Mouse (Mus musculus): ENCODE measurements around the gene Trim8. TPM values are rescaled to one million over a fixed set of nuclear protein-coding genes. Genes with fewer than 3 reads are reported as not detected.

Trim8 gene
- total RNA-seq, 2 experiments from 2014 or later: 19.1 to 20.6 TPM

DNA sequence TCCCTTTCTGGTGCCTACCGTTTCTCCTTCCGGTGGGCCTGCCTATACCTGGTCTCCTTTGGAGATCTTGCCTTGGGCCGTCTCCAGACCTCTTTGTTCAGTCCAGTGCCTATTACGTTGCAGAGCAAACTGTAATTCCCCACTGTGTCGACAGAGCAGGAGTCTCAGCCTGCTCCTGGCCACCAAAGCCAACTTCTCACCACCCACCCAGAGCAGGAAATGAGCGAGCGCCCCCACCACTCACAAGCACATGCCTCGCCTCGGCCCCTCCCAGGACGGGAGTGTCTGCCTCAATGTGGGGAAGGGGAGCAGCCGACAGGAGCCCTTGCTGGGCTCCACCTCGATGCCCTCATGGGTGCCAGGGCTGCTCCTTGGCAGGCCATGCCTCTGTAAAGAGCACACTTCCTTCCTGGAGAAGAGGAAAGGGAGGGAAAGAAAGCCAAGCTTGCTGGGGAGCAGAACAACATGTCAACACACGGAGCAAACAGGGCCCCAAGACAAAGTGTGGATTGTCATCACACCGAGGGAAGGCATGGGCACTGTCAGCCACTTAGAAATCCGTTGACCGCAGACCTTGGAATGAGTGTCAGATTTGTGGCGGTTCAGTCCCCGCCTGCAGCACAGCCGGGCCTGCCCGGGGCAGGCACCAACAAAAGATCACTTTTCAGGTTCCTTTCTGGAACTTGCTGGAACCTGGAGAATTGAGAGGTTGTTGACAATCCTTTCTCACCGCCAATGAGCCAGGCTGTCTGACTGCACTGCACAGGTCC, 22.0 kb upstream of the Trim8 start:
- DNase-seq: peak; percentile 25

DNA sequence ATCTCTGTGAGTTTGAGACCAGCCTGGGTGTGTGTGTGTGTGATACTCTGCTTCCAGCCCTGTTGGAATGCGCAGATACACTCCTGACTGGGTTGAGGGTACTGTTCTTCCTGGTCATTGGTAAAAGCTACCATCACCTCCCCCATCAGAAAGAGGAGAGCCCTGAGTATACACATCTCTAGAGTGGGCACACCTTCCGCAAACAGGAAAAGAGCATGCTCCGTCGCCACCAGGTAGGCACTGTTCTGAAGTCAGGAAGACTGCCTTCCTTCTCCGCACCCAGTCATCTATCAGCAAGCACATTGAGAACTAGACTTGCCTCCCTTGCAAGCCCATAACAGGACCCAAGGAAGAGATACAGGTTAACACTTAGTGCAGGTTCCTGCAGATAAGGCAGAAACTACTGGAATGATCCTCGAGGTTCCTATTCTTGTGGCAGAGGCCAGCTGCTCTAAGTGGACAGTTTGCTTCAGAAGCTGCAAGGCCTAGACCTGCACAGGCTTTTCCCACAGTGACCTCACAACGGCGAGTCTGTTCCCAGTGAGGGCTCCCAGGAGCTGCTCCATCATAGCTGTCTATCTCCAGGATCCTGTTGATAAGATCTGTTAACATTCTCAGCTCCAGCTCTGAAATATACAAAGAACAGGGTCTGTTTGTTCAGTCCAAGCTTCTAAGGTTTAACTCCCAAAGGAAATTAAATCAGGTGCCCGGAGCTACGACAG, 20.7 kb upstream of the Trim8 start:
- no peak for DNase-seq

DNA sequence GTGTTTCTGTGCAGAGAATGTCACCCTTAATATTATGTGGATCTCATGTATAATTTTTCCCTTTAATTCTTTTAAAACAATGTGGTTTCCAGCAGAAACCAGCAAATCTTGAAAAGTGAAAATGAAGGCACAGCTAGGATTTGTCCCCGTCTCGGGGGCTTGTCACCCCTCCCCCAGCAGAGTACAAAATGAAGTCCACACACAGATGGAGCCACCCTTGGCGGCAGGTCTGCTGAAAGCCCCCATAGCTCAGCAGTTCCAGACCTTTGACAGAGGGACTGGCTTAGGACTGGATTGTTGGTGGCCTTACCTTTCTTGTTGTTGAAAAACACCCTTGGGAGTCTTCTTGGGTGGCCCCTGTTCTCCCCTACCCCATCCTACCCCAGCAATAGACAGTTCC, 20.1 kb upstream of the Trim8 start:
- DNase-seq: no peak

DNA sequence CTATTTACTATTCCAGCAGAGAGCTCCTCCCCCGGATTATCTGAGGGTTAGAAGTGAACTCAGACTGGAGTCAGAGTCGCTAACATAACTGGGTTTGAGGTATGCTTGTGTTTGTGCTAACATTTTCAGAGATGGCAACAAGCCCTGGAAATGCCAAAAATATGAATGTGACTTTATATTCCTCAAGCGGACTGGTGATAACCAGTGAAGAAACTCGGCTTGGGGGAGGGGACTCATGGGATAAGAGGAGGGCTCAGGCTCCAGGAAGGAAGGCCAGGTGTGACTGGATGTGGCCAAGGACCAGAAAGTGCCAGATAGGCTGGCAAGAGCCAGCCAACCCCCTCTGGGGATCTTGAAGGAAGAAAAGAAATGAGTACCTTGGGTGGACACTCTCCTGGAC, 19.7 kb upstream of the Trim8 start:
- DNase-seq: no peak

DNA sequence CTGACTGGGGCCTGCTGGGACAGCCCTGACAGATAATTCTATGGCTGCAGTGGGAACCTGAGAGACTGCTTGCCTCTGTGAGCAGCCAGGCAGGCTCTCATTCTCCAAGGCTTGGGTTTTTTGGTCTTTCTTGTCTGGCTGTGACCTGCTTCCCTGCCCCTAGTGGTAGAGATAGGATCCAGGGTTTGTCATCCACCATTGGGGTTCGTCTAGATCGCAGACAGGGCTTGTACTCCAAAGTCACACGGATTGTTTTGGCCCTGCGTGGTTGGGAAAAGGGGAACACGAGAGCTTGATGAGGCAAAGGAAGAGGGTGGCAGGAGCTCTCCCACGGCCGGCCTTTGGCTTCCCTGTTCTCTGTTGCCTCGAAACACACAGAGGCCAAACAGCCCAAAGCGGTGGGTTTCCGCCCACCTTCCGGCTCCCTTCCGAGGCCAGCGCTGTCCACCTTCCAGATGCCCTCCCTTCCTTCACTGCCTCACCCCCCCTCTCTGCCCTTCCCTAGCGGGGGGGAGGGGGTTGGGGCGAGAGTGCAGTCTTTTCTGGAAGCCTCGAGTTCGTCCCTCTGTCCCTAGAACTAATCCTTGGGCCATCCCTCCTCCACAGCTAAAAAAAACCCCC, 18.5 kb upstream of the Trim8 start:
- no peak for DNase-seq

DNA sequence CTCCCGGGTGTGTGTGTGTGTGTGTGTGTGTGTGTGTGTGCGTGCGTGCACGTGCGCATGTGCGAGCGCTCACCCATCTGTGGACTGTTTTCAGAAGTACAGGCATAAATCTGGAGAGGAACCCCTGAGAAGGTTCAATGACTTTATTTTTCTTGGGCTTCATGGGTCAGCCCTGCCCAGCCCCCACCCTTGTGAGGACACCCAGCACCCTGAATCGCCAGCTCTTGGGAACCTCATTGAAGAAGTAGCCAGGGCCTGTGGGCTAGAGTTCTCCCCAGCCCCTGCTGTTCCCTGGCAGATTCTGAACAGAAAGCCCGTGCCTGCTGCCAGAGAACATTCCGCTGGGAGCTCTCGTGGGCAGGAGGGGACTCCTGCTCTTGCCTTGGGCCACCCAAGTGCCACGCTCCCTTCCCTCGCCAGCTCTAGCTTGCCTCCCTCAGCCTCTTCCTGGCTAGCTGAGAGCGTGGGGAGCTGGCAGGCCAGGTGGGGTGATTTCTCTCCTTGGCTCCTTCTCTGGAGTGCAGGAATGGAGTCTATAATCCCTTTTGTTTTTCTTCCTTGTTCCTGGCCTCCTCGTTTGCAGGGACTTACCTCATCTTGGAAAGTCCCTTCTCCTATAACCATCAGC, 17.7 kb upstream of the Trim8 start:
- no peak for DNase-seq

DNA sequence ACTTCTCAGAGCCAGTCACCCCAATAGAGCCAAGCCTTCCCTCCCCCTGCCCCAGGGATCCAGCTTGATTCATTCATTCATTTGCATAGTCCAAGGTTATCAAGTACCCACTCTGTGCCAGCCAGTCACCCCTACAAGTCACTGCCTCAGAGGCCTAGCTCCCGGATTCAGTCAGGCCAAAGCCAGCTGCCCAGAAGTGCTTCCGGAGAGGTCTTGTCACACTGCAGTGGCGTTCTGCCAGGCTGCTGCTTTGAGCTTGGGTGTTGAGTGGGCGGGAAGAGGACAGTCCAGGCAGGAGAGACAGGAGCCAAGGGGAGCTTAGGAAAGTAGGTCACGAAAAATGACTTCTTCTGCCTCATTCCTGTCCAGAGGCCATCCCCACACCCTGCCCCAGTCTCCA, 17.0 kb upstream of the Trim8 start:
- peak; percentile 68 for DNase-seq

DNA sequence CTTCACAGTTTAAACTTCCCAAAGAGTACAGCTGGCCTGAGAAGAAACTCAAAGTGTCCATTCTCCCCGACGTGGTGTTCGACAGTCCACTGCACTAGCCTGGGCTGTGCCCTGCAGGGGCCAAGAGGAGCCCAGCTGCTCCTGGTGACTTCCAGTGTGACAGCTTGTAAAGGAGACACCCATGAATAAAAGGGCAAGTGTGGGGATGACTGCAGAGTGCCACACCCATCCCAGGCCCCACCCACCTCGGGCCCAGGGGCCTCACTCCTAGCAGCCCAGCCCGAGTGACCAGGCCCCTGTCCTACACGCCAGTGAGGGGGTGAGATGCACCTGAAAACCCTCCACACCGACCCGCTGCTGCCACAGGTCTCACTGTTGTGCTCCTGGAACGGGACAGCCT, 15.7 kb upstream of the Trim8 start:
- no peak for DNase-seq

DNA sequence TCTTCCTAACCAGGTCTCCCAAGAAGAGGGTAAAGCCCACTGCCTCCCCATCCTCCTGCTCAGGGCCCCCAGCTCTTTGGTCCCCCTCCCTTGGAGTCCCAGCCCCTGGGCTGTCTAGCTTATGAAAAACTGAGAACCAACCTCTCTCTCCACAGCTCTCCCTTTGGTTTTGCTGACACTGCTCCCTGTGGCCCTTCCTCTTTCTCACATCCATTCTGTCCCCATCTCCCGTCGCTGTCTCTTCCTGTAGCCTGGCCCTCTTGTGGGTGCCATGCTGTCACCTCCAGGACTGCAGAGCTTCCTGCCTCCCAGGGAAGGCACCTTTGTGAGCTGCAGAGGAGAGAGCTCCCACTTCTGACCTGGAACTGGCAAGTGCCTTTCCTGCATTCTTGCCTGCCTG, 14.8 kb upstream of the Trim8 start:
- no peak for DNase-seq

DNA sequence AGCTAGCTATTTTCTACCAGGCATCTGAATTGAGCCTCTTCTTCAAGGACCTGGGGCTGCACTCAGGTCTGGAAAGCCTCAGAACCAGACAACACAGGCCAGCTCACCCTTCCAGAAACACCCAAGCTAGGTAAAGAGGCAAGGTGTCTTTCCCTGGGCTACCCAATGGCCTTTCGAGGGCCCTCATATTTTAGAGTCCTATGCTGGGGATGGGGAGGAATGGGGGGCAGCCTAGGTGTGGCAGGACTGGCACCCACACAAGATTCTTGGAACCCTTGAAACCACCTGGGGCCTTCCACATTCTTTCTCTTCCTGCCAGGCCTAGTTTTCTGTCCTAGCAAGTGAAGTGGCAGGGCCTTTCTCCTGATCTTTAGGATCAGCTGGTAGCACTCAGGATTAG, 12.1 kb upstream of the Trim8 start:
- no peak for DNase-seq

DNA sequence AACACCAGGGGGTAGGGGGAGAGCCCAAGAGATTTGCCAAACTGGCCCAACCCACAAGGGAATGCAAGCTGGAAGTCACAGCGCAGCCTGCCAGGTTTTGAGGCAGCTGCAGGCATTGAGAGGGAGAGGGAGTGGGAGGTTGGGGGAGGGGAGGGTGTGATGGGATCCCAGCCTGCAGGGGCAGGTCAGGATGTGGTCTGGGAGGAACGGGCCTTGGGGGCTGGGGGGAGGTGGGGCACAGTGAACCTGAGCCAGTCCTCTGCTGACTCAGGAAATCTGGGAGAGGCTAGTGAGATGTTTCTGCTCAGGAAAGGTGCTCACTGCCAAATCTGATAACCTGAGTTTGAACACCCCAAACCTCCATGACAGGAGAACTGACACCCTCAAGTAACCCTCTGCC, 10.9 kb upstream of the Trim8 start:
- peak; percentile 58 for DNase-seq

DNA sequence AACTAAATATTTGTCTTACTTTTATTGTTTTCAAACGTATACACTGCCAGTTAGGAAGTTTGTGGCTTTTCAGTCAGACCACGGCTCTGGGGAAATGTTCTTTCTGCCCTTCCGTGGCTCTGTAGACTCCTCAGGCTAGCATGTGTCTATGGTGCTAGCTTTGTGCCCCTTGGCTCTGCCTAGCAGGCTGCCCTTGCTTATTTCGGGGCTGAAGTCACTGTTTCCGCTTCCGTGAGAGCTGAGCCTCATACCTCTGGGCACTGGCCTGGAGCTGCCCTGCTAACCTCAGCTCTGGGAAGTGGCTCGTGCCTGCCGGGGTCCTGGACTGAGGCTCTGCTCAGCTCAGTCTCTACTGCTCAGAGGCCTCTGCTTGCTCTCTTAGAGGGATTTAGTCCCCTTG, 6.4 kb upstream of the Trim8 start:
- DNase-seq: no peak

DNA sequence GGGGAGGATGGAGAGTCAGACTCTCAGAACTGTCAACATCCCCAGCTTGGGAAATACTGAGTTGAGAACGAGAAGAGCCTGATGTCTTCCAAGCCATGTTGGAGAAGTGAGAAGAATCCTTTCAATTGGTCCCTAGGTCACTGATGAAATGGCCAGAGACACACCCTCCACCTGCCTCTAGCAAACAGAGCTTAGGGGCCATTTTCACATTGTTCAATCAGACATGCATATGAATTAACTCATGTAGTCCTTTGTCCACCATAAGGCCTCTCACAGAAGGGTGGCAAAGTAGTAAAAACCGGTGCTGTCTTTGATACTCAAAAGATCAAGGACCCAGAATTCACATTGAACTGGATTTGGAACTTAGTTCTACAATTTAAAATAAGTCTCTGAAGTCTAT, 4.3 kb upstream of the Trim8 start:
- DNase-seq: no peak

DNA sequence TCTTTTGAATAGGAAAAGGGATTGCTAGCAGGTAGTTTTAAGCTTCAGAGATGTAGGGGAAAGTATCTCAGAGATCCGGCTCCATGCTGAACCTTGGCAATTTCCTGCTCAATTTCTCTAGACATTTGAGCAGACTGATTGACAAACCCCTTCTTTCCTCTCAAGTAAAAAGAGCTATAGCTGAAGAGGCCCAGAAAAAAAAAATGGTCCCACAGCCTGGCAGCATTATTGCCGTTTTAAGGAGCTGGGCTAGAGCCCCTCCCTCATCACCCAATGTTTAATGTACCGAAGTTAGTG, 2.0 kb upstream of the Trim8 start:
- no peak for DNase-seq

DNA sequence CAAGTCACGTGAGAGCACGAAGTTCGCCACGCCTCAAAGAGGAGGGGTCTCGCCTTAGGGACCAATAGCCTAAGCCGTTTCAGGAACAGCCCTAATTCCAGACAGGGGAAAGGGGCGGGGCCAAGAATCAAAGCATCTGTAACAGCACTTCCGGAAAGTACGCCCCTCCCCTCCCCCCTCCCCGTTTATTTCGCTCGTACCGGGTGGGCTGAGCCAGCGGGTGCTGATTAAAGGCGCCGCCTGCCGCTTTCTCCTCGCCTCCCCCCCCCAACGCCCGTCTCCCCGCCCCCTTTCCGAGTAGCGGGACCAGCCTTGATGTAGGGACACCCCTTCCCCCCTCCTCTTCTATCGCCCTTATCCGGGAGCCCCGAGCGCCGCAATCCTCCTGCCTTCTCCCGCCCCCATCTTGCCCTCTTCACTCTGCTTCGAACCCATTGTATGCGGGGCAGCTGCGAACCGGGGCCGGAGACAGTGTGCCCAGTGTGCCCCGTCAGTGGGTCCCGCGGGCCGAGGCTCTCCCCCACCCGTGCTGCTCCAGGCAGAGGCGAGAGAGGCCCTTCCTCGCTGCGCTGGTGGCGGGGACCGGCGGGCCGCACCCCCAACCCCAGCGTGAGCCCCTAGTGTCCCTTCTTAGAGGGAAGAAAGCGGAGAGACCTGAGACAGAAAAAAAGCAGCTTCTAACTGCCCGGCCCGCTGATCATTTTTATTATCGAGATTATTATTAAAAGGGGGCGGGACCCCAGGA, 1.5 kb upstream of the Trim8 start:
- DNase-seq: peak; percentile 97

DNA sequence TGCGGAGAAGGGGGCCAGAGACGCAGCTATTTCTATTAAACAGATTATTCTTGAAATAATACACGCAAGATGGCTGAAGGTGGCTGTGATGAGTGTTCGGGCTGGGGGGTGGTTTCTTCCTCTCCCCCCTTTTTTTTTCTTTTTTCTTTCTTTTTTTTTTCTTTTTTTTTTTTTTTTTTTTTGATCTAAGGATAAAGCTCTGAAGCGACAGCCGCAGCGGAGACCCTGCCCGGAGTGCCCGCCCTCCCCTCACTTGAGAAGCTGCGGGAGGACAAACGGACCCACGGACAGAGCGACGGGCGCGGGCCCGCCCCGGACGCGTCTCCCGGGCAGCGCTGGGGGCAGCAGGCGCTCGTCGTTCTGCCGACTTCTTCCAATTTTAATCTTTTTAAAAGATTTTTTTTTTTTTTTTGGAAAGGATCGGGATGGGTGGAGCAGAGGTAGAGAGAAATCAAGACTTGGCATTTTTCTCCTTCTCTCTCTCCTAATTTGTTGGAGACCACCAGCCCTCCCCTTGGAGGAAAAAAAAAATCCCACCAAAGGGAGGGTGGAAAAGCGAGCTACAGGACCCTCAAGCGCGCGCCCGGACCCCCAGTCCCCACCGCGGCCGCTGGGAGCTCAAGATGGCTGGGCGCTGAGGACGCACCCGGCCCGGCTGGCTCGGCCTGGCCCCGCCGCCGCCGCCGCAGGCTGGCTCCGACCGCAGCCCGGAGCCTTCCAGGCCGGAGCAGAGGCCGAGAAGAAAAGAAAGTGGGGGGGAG, 741 bp upstream of the Trim8 start:
- DNase-seq: peak; percentile 42

DNA sequence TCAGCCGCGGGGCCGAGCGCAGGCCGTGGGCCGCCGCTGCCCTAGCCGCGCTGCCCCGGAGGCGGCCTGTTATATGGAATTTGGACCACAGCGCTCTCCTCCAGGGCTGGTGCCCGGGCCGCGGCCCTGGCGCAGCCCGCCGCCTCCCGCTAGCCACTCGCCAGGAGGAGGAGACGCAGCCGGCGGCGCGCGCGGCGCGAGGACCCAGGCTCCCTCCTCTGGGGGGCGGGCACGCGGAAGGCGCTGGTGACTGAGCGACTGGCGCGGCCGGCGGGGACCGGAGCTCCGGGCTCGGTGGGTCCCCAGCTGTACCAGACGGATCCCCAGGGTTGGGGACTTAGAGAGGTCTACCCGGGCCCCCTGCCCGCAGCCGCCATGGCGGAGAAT, 560 bp downstream of the Trim8 start:
- peak; percentile 87 for DNase-seq

DNA sequence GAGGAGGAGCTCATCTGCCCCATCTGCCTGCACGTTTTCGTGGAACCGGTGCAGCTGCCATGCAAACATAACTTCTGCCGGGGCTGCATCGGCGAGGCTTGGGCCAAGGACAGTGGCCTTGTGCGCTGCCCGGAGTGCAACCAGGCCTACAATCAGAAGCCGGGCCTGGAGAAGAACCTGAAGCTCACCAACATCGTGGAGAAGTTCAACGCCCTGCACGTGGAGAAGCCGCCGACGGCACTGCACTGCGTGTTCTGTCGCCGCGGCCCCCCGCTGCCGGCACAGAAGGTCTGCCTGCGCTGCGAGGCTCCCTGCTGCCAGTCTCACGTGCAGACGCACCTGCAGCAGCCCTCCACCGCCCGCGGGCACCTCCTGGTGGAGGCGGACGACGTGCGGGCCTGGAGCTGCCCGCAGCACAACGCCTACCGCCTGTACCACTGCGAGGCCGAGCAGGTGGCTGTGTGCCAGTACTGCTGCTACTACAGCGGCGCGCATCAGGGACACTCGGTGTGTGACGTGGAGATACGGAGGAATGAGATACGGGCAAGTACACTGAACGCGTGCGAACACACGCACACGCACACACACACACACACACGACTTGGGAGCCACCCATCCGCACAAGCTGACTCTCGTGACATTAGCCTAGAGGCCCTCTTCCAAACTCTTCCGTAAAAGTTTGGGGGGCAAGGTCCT, 1.1 kb downstream of the Trim8 start:
- peak; percentile 86 for DNase-seq

DNA sequence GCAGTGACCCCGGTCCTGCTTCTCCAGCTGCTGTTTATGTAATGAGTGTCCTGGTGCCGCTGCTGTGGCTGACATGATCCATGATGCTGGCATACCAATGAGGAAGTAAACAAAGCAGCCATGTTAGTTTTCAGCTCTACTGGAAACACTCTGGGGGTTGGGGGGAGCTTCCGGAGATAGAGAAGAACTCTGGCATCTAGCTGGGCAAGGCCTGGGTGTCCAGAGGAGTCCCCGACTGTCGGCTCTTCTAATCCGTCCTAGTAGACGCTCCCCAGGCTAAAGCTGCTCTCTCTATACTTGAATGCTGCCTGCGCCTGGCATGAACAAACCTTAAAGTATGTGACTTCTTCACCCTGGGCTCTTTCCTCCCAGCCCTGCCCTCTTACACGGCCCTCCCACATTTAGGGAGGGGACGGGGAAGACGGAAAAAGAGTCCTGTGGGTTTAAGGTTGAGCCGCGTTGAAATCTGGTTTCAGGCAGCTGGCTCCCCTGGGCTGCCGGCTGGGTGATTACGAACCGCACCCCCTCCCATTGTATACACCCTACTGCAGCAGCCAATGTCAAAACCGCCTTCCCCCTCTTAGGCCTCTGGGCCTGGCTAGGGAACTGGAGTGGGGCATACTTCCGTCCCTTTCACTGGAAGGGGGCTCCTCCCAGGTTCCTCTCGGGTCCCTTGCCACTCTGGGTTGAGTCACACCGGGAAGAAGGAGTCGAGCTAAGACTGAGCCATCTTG, 2.0 kb downstream of the Trim8 start:
- peak; percentile 82 for DNase-seq

DNA sequence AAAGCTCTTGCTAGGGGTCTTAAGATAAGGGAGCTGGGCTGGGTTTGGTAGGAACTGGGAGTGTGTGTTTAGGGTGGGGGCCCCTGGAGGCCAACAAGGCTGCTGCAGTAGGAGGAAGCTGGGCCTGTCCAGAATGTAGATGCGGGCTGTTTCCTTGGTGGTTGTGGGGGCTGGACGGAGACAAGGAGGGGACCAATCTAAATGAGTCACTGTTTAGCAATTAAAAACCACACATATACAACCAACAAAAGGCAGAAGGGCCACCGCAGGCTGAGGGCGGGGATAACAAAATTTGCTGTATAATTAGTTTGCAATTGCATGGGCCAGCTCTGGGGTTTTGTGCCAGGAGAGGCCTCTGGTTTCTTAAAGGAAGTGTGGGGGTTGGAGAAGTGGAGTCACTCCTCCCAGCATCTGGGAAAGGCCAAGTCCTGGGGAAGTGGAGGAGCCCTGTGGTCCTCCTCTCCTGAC, 2.6 kb downstream of the Trim8 start:
- DNase-seq: peak; percentile 60
